10 mouse cellular contexts compared by ENCODE assay signal in the genomic region with DNA sequence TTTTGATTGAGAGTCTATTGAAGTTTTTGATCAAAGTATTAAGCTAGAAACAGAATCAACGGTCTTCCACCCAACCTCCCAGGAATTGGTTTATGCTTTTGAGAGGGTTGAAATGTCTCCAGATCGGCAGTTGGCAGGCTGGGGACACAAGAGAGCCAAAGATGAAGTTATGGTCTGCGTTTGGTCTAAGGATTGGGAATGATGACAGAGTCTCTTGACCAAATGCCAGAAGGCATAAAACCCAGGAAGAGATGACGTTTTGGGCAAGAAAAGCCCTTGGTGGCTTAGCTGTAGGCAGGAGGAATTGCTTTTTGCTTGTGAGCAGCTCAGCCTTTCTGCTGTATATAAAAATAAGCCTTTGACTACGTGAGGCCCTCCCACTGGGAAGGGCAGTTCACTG.
A peak's percentile ranks its signal among the peaks of the same experiment; 100 is the strongest.
DNase-seq lines count a peak whose midpoint lies in the region; ATAC-seq and TF ChIP-seq lines count a peak whose summit lies in the region.
"Had no signal": no experiment of that assay in that cellular context is flagged by ENCODE, and none has a peak within 500 bp of the region (broad histone marks: within the 10 kb centered on the region; RNA-seq: fewer than 3 reads in every experiment).

No protein-coding gene starts in this region.

- 65% methylated on average over 5 of the region's 5 CpGs for WGBS in heart, embryonic 12.5 days
- WGBS in liver, embryonic 14.5 days (ENCODE audit: insufficient replicate concordance), result 57% methylated on average over 5 of the region's 5 CpGs

- peak; percentile 71 to 75 for DNase-seq in heart, adult 18-20 months
- peak; percentile 53 for DNase-seq in Muller cell, postnatal 12 days (ENCODE audit: inconsistent ontology term)
- DNase-seq in gastrocnemius, adult 18-20 months (ENCODE audit: low spot score), result peak; percentile 89
- DNase-seq in liver, embryonic 14.5 days (ENCODE audit: low read depth in 3 of 3, low spot score in 3 of 3), result no peak
- no peak for DNase-seq in thymus, postnatal 36 days
- DNase-seq in T-cell, adult 2 months (ENCODE audit: low spot score), result no peak
- DNase-seq: cerebellum, adult 11 months; kidney, adult 8-10 months had no signal

- no peak for TF ChIP-seq EP300 in liver, embryonic 14.5 days (IDR thresholded peaks at IDR 0.05; ENCODE audit: low read depth)

- no peaks in the 10 kb centered on the region for H3K9me3 ChIP-seq in heart, embryonic 12.5 days (replicated peaks)
- no peaks in the 10 kb centered on the region for H3K9me3 ChIP-seq in liver, embryonic 14.5 days (ENCODE audit: control insufficient read depth, low read length)
- H3K9me3 ChIP-seq: stomach, embryonic 15.5 days had no signal

- TF ChIP-seq CTCF in liver, embryonic 14.5 days (IDR thresholded peaks at IDR 0.05; ENCODE audit: low read depth), result no peak

- H3K27me3 ChIP-seq in heart, embryonic 12.5 days (replicated peaks), result no peaks in the 10 kb centered on the region
- no peaks in the 10 kb centered on the region for H3K27me3 ChIP-seq in liver, embryonic 14.5 days (ENCODE audit: control insufficient read depth, insufficient read depth, low read length)
- H3K27me3 ChIP-seq: stomach, embryonic 15.5 days had no signal

- H3K4me2 ChIP-seq in heart, embryonic 12.5 days, result no peak overlapping the region
- H3K4me2 ChIP-seq in liver, embryonic 14.5 days (ENCODE audit: low read depth), result peak overlapping the region; percentile 42
- H3K4me2 ChIP-seq: stomach, embryonic 15.5 days had no signal

- no peak for ATAC-seq in heart, embryonic 12.5 days (ENCODE audit: insufficient number of reproducible peaks, low FRiP score)
- ATAC-seq in liver, embryonic 14.5 days (ENCODE audit: insufficient read depth), result no peak

- H3K27ac ChIP-seq in heart, embryonic 12.5 days (ENCODE audit: poor library complexity, severe bottlenecking), result no peak overlapping the region
- H3K27ac ChIP-seq in liver, embryonic 14.5 days, result no peak overlapping the region
- H3K27ac ChIP-seq: stomach, embryonic 15.5 days had no signal

- peaks cover 5% of the 10 kb centered on the region for H3K4me1 ChIP-seq in heart, embryonic 12.5 days (replicated peaks)
- peaks cover 0 to 5% of the 10 kb centered on the region in 2 experiments; a peak in 2 of 4 replicates for H3K4me1 ChIP-seq in liver, embryonic 14.5 days (replicated peaks; ENCODE audit: control insufficient read depth in 2 of 2, insufficient read depth in 2 of 2, low read length in 1 of 2)
- H3K4me1 ChIP-seq: stomach, embryonic 15.5 days had no signal

- H3K36me3 ChIP-seq in heart, embryonic 12.5 days, result no peaks in the 10 kb centered on the region
- H3K36me3 ChIP-seq in liver, embryonic 14.5 days (replicated peaks; ENCODE audit: control insufficient read depth, insufficient read depth, low read depth), result no peaks in the 10 kb centered on the region
- H3K36me3 ChIP-seq: stomach, embryonic 15.5 days had no signal

- H3K4me3 ChIP-seq in heart, embryonic 12.5 days, result no peak overlapping the region
- H3K4me3 ChIP-seq in liver, embryonic 14.5 days (ENCODE audit: insufficient read depth in 1 of 2, low read depth in 2 of 2, low read length in 2 of 2), result peak overlapping the region in 1 of 2 experiments; percentile 36; a peak in 2 of 4 replicates
- H3K4me3 ChIP-seq: stomach, embryonic 15.5 days had no signal

- H3K9ac ChIP-seq in heart, embryonic 12.5 days, result no peak overlapping the region
- no peak overlapping the region for H3K9ac ChIP-seq in liver, embryonic 14.5 days (replicated peaks)
- H3K9ac ChIP-seq: stomach, embryonic 15.5 days had no signal

Comparison
In these comparisons a context has a peak if more than half of its experiments do, and no peak if none do; other contexts are left out.
1. DNase-seq: peak in heart, adult 18-20 months (2 of 2), Muller cell, postnatal 12 days (single experiment) and gastrocnemius, adult 18-20 months (single experiment); none in liver, embryonic 14.5 days (0 of 3), thymus, postnatal 36 days (0 of 2) and T-cell, adult 2 months (single experiment).